Mouse (Mus musculus): ENCODE data around the gene Txnrd1. TPM values are rescaled to one million over a fixed set of nuclear protein-coding genes. Genes with fewer than 3 reads are reported as not detected.

Gene Txnrd1
- polyA plus RNA-seq, 1 experiment from 2014 or later: 44.1 TPM

GRCm38 (mm10) chr10:82798312-82798933 is 35.3 kb upstream of the Txnrd1 start:
- Histone ChIP-seq H3K9me3 (replicated peaks; ENCODE audit: control insufficient read depth, low read length) (no peaks in the 10 kb centered on the region), H3K27ac (ENCODE audit: low read length) (no peak overlapping the region), H3K4me2 (ENCODE audit: low read depth, low read length) (no peak overlapping the region), H3K36me3 (ENCODE audit: control insufficient read depth, insufficient read depth) (no peaks in the 10 kb centered on the region), H3K4me3 (ENCODE audit: low read depth, low read length) (no peak overlapping the region), H3K4me1 (ENCODE audit: control insufficient read depth, low read depth, low read length) (peaks cover 14% of the 10 kb centered on the region), H3K9ac (ENCODE audit: low read depth, low read length) (no peak overlapping the region), H3K27me3 (ENCODE audit: control insufficient read depth, insufficient read depth, low read depth, low read length) (0 out of 2 replicates have a peak, but pooled peaks cover 2% of the 10 kb centered on the region)
- ATAC-seq (ENCODE audit: low read depth): no peak
- 41% methylated on average over 11 of the region's 11 CpGs for WGBS (ENCODE audit: insufficient replicate concordance)

DNA sequence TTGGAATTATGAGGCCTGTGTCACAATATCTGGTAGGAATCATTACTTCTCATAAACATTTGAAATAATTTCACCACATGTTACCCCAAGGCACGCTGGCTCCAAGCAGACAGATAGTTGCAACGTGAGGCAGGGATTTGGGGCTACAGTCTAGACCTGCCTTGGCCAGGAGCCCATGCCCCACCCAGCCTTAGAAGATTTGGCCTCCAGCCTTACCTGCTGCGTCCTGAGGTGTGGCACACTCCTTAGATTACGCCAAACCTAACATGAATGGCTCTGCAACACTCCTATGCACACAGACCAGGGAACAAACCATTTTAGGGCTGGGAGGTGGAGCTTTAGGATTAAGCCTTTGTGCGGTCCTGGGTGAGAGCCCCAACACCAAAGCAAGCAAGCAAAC is 33.7 kb upstream of the Txnrd1 start:
- Histone ChIP-seq H3K4me2 (ENCODE audit: low read depth, low read length) (no peak overlapping the region), H3K9me3 (replicated peaks; ENCODE audit: control insufficient read depth, low read length) (no peaks in the 10 kb centered on the region), H3K4me3 (ENCODE audit: low read depth, low read length) (no peak overlapping the region), H3K9ac (ENCODE audit: low read depth, low read length) (no peak overlapping the region), H3K27me3 (ENCODE audit: control insufficient read depth, insufficient read depth, low read depth, low read length) (0 out of 2 replicates have a peak, but pooled peaks cover 2% of the 10 kb centered on the region), H3K36me3 (ENCODE audit: control insufficient read depth, insufficient read depth) (no peaks in the 10 kb centered on the region), H3K27ac (ENCODE audit: low read length) (no peak overlapping the region), H3K4me1 (ENCODE audit: control insufficient read depth, low read depth, low read length) (peaks cover 16% of the 10 kb centered on the region)
- WGBS (ENCODE audit: insufficient replicate concordance): 58% methylated on average over 5 of the region's 5 CpGs
- no peak for ATAC-seq (ENCODE audit: low read depth)

DNA sequence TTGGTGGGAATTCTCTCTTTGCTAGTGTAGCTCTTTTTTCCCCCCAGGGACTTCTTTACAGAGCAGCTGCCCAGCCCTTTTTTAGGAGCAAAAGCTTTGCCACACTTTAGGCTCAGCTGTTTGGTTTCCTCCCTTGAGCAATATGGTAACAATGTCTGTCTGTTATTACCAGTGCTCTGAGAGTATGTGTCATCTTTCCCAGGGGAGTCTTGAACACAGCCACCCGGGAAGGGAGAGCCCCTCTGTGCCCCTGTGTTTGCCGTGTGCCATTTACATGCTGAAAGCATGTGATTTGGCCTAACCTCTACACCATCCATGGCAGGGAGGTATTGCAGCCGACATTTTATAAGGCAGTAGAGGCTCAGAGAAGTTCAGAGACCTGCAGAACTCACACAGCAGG is 29.4 kb upstream of the Txnrd1 start:
- ATAC-seq (ENCODE audit: low read depth): no peak
- no peaks in the 10 kb centered on the region for H3K27me3 ChIP-seq (ENCODE audit: control insufficient read depth, insufficient read depth, low read depth, low read length)
- 40% methylated on average over 3 of the region's 3 CpGs for WGBS (ENCODE audit: insufficient replicate concordance)

GRCm38 (mm10) chr10:82805111-82805510 is 28.6 kb upstream of the Txnrd1 start:
- Histone ChIP-seq H3K9ac (ENCODE audit: low read depth, low read length) (no peak overlapping the region), H3K36me3 (ENCODE audit: control insufficient read depth, insufficient read depth) (no peaks in the 10 kb centered on the region), H3K27ac (ENCODE audit: low read length) (no peak overlapping the region), H3K27me3 (ENCODE audit: control insufficient read depth, insufficient read depth, low read depth, low read length) (no peaks in the 10 kb centered on the region), H3K9me3 (replicated peaks; ENCODE audit: control insufficient read depth, low read length) (no peaks in the 10 kb centered on the region), H3K4me3 (ENCODE audit: low read depth, low read length) (no peak overlapping the region), H3K4me2 (ENCODE audit: low read depth, low read length) (no peak overlapping the region), H3K4me1 (ENCODE audit: control insufficient read depth, low read depth, low read length) (peaks cover 5% of the 10 kb centered on the region)
- WGBS (ENCODE audit: insufficient replicate concordance): 62% methylated on average over 6 of the region's 6 CpGs
- ATAC-seq (ENCODE audit: low read depth): peak; percentile 70

More for the DNA sequence above, 29.4 kb upstream of the Txnrd1 start:
- Histone ChIP-seq H3K4me1 (ENCODE audit: control insufficient read depth, low read depth, low read length) (peaks cover 5% of the 10 kb centered on the region), H3K9me3 (replicated peaks; ENCODE audit: control insufficient read depth, low read length) (no peaks in the 10 kb centered on the region), H3K27ac (ENCODE audit: low read length) (peak overlapping the region; percentile 61), H3K9ac (ENCODE audit: low read depth, low read length) (no peak overlapping the region), H3K4me2 (ENCODE audit: low read depth, low read length) (no peak overlapping the region), H3K4me3 (ENCODE audit: low read depth, low read length) (no peak overlapping the region), H3K36me3 (ENCODE audit: control insufficient read depth, insufficient read depth) (no peaks in the 10 kb centered on the region)

- no peaks in the 10 kb centered on the region for H3K36me3 ChIP-seq (ENCODE audit: control insufficient read depth, insufficient read depth)
- peaks cover 5% of the 10 kb centered on the region for H3K4me1 ChIP-seq (ENCODE audit: control insufficient read depth, low read depth, low read length)
- no peak overlapping the region for H3K9ac ChIP-seq (ENCODE audit: low read depth, low read length)
- H3K27me3 ChIP-seq (ENCODE audit: control insufficient read depth, insufficient read depth, low read depth, low read length): no peaks in the 10 kb centered on the region
- WGBS (ENCODE audit: insufficient replicate concordance): 61% methylated on average over 8 of the region's 8 CpGs
- no peak overlapping the region for H3K27ac ChIP-seq (ENCODE audit: low read length)
- H3K4me2 ChIP-seq (ENCODE audit: low read depth, low read length): no peak overlapping the region
- no peak for ATAC-seq (ENCODE audit: low read depth)
- no peaks in the 10 kb centered on the region for H3K9me3 ChIP-seq (replicated peaks; ENCODE audit: control insufficient read depth, low read length)
- H3K4me3 ChIP-seq (ENCODE audit: low read depth, low read length): no peak overlapping the region
Measured at GRCm38 (mm10) chr10:82806414-82806813, 27.3 kb upstream of the Txnrd1 start.

GRCm38 (mm10) chr10:82807238-82807637 is 26.5 kb upstream of the Txnrd1 start:
- WGBS (ENCODE audit: insufficient replicate concordance): 71% methylated on average over 7 of the region's 7 CpGs
- H3K27me3 ChIP-seq (ENCODE audit: control insufficient read depth, insufficient read depth, low read depth, low read length): no peaks in the 10 kb centered on the region

GRCm38 (mm10) chr10:82808155-82808554 is 25.6 kb upstream of the Txnrd1 start:
- no peak overlapping the region for H3K27ac ChIP-seq (ENCODE audit: low read length)
- H3K4me3 ChIP-seq (ENCODE audit: low read depth, low read length): no peak overlapping the region
- no peak overlapping the region for H3K9ac ChIP-seq (ENCODE audit: low read depth, low read length)
- WGBS (ENCODE audit: insufficient replicate concordance): 18% methylated on average over 6 of the region's 6 CpGs
- no peaks in the 10 kb centered on the region for H3K36me3 ChIP-seq (ENCODE audit: control insufficient read depth, insufficient read depth)
- no peaks in the 10 kb centered on the region for H3K9me3 ChIP-seq (replicated peaks; ENCODE audit: control insufficient read depth, low read length)
- no peak overlapping the region for H3K4me2 ChIP-seq (ENCODE audit: low read depth, low read length)
- H3K4me1 ChIP-seq (ENCODE audit: control insufficient read depth, low read depth, low read length): peaks cover 9% of the 10 kb centered on the region
- no peak for ATAC-seq (ENCODE audit: low read depth)
- H3K27me3 ChIP-seq (ENCODE audit: control insufficient read depth, insufficient read depth, low read depth, low read length): no peaks in the 10 kb centered on the region

More at GRCm38 (mm10) chr10:82807238-82807637, 26.5 kb upstream of the Txnrd1 start:
- ATAC-seq (ENCODE audit: low read depth): no peak
- no peak overlapping the region for H3K4me3 ChIP-seq (ENCODE audit: low read depth, low read length)
- no peak overlapping the region for H3K4me2 ChIP-seq (ENCODE audit: low read depth, low read length)
- H3K4me1 ChIP-seq (ENCODE audit: control insufficient read depth, low read depth, low read length): peaks cover 9% of the 10 kb centered on the region
- H3K9ac ChIP-seq (ENCODE audit: low read depth, low read length): no peak overlapping the region
- H3K27ac ChIP-seq (ENCODE audit: low read length): no peak overlapping the region
- no peaks in the 10 kb centered on the region for H3K9me3 ChIP-seq (replicated peaks; ENCODE audit: control insufficient read depth, low read length)
- H3K36me3 ChIP-seq (ENCODE audit: control insufficient read depth, insufficient read depth): no peaks in the 10 kb centered on the region

GRCm38 (mm10) chr10:82808891-82809290 is 24.9 kb upstream of the Txnrd1 start:
- H3K27ac ChIP-seq (ENCODE audit: low read length): no peak overlapping the region
- peaks cover 10% of the 10 kb centered on the region for H3K4me1 ChIP-seq (ENCODE audit: control insufficient read depth, low read depth, low read length)
- no peaks in the 10 kb centered on the region for H3K27me3 ChIP-seq (ENCODE audit: control insufficient read depth, insufficient read depth, low read depth, low read length)
- 68% methylated on average over 8 of the region's 8 CpGs for WGBS (ENCODE audit: insufficient replicate concordance)
- H3K9me3 ChIP-seq (replicated peaks; ENCODE audit: control insufficient read depth, low read length): no peaks in the 10 kb centered on the region
- no peaks in the 10 kb centered on the region for H3K36me3 ChIP-seq (ENCODE audit: control insufficient read depth, insufficient read depth)
- no peak overlapping the region for H3K4me3 ChIP-seq (ENCODE audit: low read depth, low read length)
- no peak for ATAC-seq (ENCODE audit: low read depth)
- H3K4me2 ChIP-seq (ENCODE audit: low read depth, low read length): no peak overlapping the region
- no peak overlapping the region for H3K9ac ChIP-seq (ENCODE audit: low read depth, low read length)

GRCm38 (mm10) chr10:82809352-82809751 is 24.4 kb upstream of the Txnrd1 start:
- Histone ChIP-seq H3K4me1 (ENCODE audit: control insufficient read depth, low read depth, low read length) (peaks cover 15% of the 10 kb centered on the region), H3K4me2 (ENCODE audit: low read depth, low read length) (no peak overlapping the region), H3K27me3 (ENCODE audit: control insufficient read depth, insufficient read depth, low read depth, low read length) (no peaks in the 10 kb centered on the region), H3K36me3 (ENCODE audit: control insufficient read depth, insufficient read depth) (no peaks in the 10 kb centered on the region), H3K27ac (ENCODE audit: low read length) (no peak overlapping the region), H3K9me3 (replicated peaks; ENCODE audit: control insufficient read depth, low read length) (no peaks in the 10 kb centered on the region), H3K9ac (ENCODE audit: low read depth, low read length) (no peak overlapping the region), H3K4me3 (ENCODE audit: low read depth, low read length) (no peak overlapping the region)
- no peak for ATAC-seq (ENCODE audit: low read depth)
- WGBS (ENCODE audit: insufficient replicate concordance): 36% methylated on average over 3 of the region's 3 CpGs

All from liver, embryonic 16.5 days (tissue).